Mouse (Mus musculus): Measurements from ENCODE around the gene Klc4. TPM values are rescaled to one million over a fixed set of nuclear protein-coding genes. Genes with fewer than 3 reads are reported as not detected.

Gene Klc4
- polyA plus RNA-seq, 1 experiment = 10.1 TPM

- Histone ChIP-seq H3K27me3 (ENCODE audit: control insufficient read depth, insufficient read depth, low read length, poor library complexity, severe bottlenecking) (no peaks in the 10 kb centered on the region), H3K4me1 (ENCODE audit: control insufficient read depth, insufficient read depth, low read length) (peaks cover 23% of the 10 kb centered on the region), H3K9ac (ENCODE audit: low read depth, poor library complexity, severe bottlenecking) (peak overlapping the region; percentile 30), H3K36me3 (ENCODE audit: control insufficient read depth, insufficient read depth, low read length, poor library complexity, severe bottlenecking) (no peaks in the 10 kb centered on the region), H3K9me3 (replicated peaks; ENCODE audit: control insufficient read depth, insufficient read depth, low read length, poor library complexity, severe bottlenecking) (no peaks in the 10 kb centered on the region), H3K27ac (ENCODE audit: insufficient read depth, low read length) (no peak overlapping the region), H3K4me3 (ENCODE audit: low read depth, low read length) (no peak overlapping the region)
- TF ChIP-seq EP300 (IDR thresholded peaks at IDR 0.05; ENCODE audit: insufficient read depth, low read depth, low read length) = no peak
- TF ChIP-seq POLR2A (IDR thresholded peaks at IDR 0.05; ENCODE audit: insufficient read depth, low read length) = no peak
- TF ChIP-seq CTCF (IDR thresholded peaks at IDR 0.05; ENCODE audit: low read depth, low read length) = no peak
Measured at GRCm38 (mm10) chr17:46622269-46622668, 23.6 kb downstream of the Klc4 start.

GRCm38 (mm10) chr17:46621324-46621723 lies 24.5 kb downstream of the Klc4 start:
- peaks cover 22% of the 10 kb centered on the region for H3K4me1 ChIP-seq (ENCODE audit: control insufficient read depth, insufficient read depth, low read length)
- no peak overlapping the region for H3K27ac ChIP-seq (ENCODE audit: insufficient read depth, low read length)
- H3K9ac ChIP-seq (ENCODE audit: low read depth, poor library complexity, severe bottlenecking) = no peak overlapping the region

GRCm38 (mm10) chr17:46619683-46620357 lies 26.0 kb downstream of the Klc4 start:
- Histone ChIP-seq H3K9ac (ENCODE audit: low read depth, poor library complexity, severe bottlenecking) (peak overlapping the region; percentile 45), H3K4me1 (ENCODE audit: control insufficient read depth, insufficient read depth, low read length) (peaks cover 24% of the 10 kb centered on the region), H3K4me3 (ENCODE audit: low read depth, low read length) (no peak overlapping the region), H3K9me3 (replicated peaks; ENCODE audit: control insufficient read depth, insufficient read depth, low read length, poor library complexity, severe bottlenecking) (no peaks in the 10 kb centered on the region), H3K27ac (ENCODE audit: insufficient read depth, low read length) (peak overlapping the region; percentile 89), H3K27me3 (ENCODE audit: control insufficient read depth, insufficient read depth, low read length, poor library complexity, severe bottlenecking) (no peaks in the 10 kb centered on the region), H3K36me3 (ENCODE audit: control insufficient read depth, insufficient read depth, low read length, poor library complexity, severe bottlenecking) (no peaks in the 10 kb centered on the region)
- TF ChIP-seq EP300 (IDR thresholded peaks at IDR 0.05; ENCODE audit: insufficient read depth, low read depth, low read length) (no peak), POLR2A (IDR thresholded peaks at IDR 0.05; ENCODE audit: insufficient read depth, low read length) (no peak), CTCF (IDR thresholded peaks at IDR 0.05; ENCODE audit: low read depth, low read length) (no peak)

More at GRCm38 (mm10) chr17:46621324-46621723, 24.5 kb downstream of the Klc4 start:
- Histone ChIP-seq H3K4me3 (ENCODE audit: low read depth, low read length) (no peak overlapping the region), H3K9me3 (replicated peaks; ENCODE audit: control insufficient read depth, insufficient read depth, low read length, poor library complexity, severe bottlenecking) (no peaks in the 10 kb centered on the region), H3K27me3 (ENCODE audit: control insufficient read depth, insufficient read depth, low read length, poor library complexity, severe bottlenecking) (no peaks in the 10 kb centered on the region), H3K36me3 (ENCODE audit: control insufficient read depth, insufficient read depth, low read length, poor library complexity, severe bottlenecking) (no peaks in the 10 kb centered on the region)
- no peak for TF ChIP-seq EP300 (IDR thresholded peaks at IDR 0.05; ENCODE audit: insufficient read depth, low read depth, low read length)

GRCm38 (mm10) chr17:46618769-46619682 lies 26.8 kb downstream of the Klc4 start:
- no peak for TF ChIP-seq POLR2A (IDR thresholded peaks at IDR 0.05; ENCODE audit: insufficient read depth, low read length)
- TF ChIP-seq CTCF (IDR thresholded peaks at IDR 0.05; ENCODE audit: low read depth, low read length) = no peak
- Histone ChIP-seq H3K9ac (ENCODE audit: low read depth, poor library complexity, severe bottlenecking) (peak overlapping the region; percentile 45), H3K27me3 (ENCODE audit: control insufficient read depth, insufficient read depth, low read length, poor library complexity, severe bottlenecking) (no peaks in the 10 kb centered on the region), H3K27ac (ENCODE audit: insufficient read depth, low read length) (peak overlapping the region; percentile 89), H3K36me3 (ENCODE audit: control insufficient read depth, insufficient read depth, low read length, poor library complexity, severe bottlenecking) (no peaks in the 10 kb centered on the region), H3K9me3 (replicated peaks; ENCODE audit: control insufficient read depth, insufficient read depth, low read length, poor library complexity, severe bottlenecking) (no peaks in the 10 kb centered on the region), H3K4me1 (ENCODE audit: control insufficient read depth, insufficient read depth, low read length) (peaks cover 24% of the 10 kb centered on the region), H3K4me3 (ENCODE audit: low read depth, low read length) (peak overlapping the region; percentile 1; the same call in 1 of the 2 replicates)

GRCm38 (mm10) chr17:46618394-46618768 lies 27.4 kb downstream of the Klc4 start:
- peak overlapping the region; percentile 20; the same call in 1 of the 2 replicates for H3K4me3 ChIP-seq (ENCODE audit: low read depth, low read length)
- no peak for TF ChIP-seq POLR2A (IDR thresholded peaks at IDR 0.05; ENCODE audit: insufficient read depth, low read length)
- TF ChIP-seq EP300 (IDR thresholded peaks at IDR 0.05; ENCODE audit: insufficient read depth, low read depth, low read length) = 0 out of 2 replicates have a peak, but pooled peaks have one; percentile 64
- no peaks in the 10 kb centered on the region for H3K27me3 ChIP-seq (ENCODE audit: control insufficient read depth, insufficient read depth, low read length, poor library complexity, severe bottlenecking)
- H3K27ac ChIP-seq (ENCODE audit: insufficient read depth, low read length) = peak overlapping the region; percentile 89
- H3K36me3 ChIP-seq (ENCODE audit: control insufficient read depth, insufficient read depth, low read length, poor library complexity, severe bottlenecking) = no peaks in the 10 kb centered on the region
- H3K9me3 ChIP-seq (replicated peaks; ENCODE audit: control insufficient read depth, insufficient read depth, low read length, poor library complexity, severe bottlenecking) = no peaks in the 10 kb centered on the region
- peak overlapping the region; percentile 45 for H3K9ac ChIP-seq (ENCODE audit: low read depth, poor library complexity, severe bottlenecking)
- peaks cover 27% of the 10 kb centered on the region for H3K4me1 ChIP-seq (ENCODE audit: control insufficient read depth, insufficient read depth, low read length)

GRCm38 (mm10) chr17:46617799-46618198 lies 28.0 kb downstream of the Klc4 start:
- H3K4me1 ChIP-seq (ENCODE audit: control insufficient read depth, insufficient read depth, low read length) = peaks cover 27% of the 10 kb centered on the region

More at GRCm38 (mm10) chr17:46617799-46618198, 28.0 kb downstream of the Klc4 start:
- no peak overlapping the region for H3K4me3 ChIP-seq (ENCODE audit: low read depth, low read length)
- H3K36me3 ChIP-seq (ENCODE audit: control insufficient read depth, insufficient read depth, low read length, poor library complexity, severe bottlenecking) = no peaks in the 10 kb centered on the region
- TF ChIP-seq EP300 (IDR thresholded peaks at IDR 0.05; ENCODE audit: insufficient read depth, low read depth, low read length) (no peak), POLR2A (IDR thresholded peaks at IDR 0.05; ENCODE audit: insufficient read depth, low read length) (no peak), CTCF (IDR thresholded peaks at IDR 0.05; ENCODE audit: low read depth, low read length) (no peak)
- H3K27me3 ChIP-seq (ENCODE audit: control insufficient read depth, insufficient read depth, low read length, poor library complexity, severe bottlenecking) = no peaks in the 10 kb centered on the region
- H3K27ac ChIP-seq (ENCODE audit: insufficient read depth, low read length) = peak overlapping the region; percentile 89
- H3K9ac ChIP-seq (ENCODE audit: low read depth, poor library complexity, severe bottlenecking) = peak overlapping the region; percentile 45
- H3K9me3 ChIP-seq (replicated peaks; ENCODE audit: control insufficient read depth, insufficient read depth, low read length, poor library complexity, severe bottlenecking) = no peaks in the 10 kb centered on the region
